Mouse (Mus musculus) midbrain, embryonic 16.5 days (tissue): ENCODE results near the gene Rab3a. TPM values are rescaled to one million over a fixed set of nuclear protein-coding genes. Genes with fewer than 3 reads are reported as not detected.
A peak's percentile ranks its signal among the peaks of the same experiment; 100 is the strongest.

Source experiments
- ATAC-seq: fragments of 200-750 bp; cut with Nextera tagmentation; 2 replicates; pipeline ENCODE4 v1.8.0; 2017; ENCODE audit warnings: moderate TSS enrichment
- H3K27ac ChIP-seq: fragments of 300-500 bp; sonication (generic); 2 replicates; pipeline ENCODE4 v1.5.1; 2014; ENCODE audit warnings: mild to moderate bottlenecking, low read length, mixed read lengths
- H3K27me3 ChIP-seq: fragments of 300-500 bp; sonication (generic); 2 replicates; pipeline ENCODE4 v1.6.1; 2014; ENCODE audit warnings: low read depth, low read length, mixed read lengths; ENCODE audit not compliant: control insufficient read depth, insufficient read depth
- H3K36me3 ChIP-seq: fragments of 300-500 bp; sonication (generic); 2 replicates; pipeline ENCODE4 v1.6.1; 2014; ENCODE audit warnings: mild to moderate bottlenecking, low read length, moderate library complexity, mixed read lengths; ENCODE audit not compliant: control insufficient read depth, insufficient read depth
- H3K4me1 ChIP-seq: fragments of 300-500 bp; sonication (generic); 2 replicates; pipeline ENCODE4 v1.6.1; 2014; ENCODE audit warnings: mild to moderate bottlenecking, low read length, mixed read lengths; ENCODE audit not compliant: control insufficient read depth, insufficient read depth
- H3K4me2 ChIP-seq: fragments of 300-500 bp; sonication (generic); 2 replicates; pipeline ENCODE4 v1.6.1; 2014; ENCODE audit warnings: mild to moderate bottlenecking, low read length, mixed read lengths
- H3K4me3 ChIP-seq: fragments of 300-500 bp; sonication (generic); 2 replicates; pipeline ENCODE4 v1.5.1; 2014; ENCODE audit warnings: low read depth, mild to moderate bottlenecking, low read length, moderate library complexity, mixed read lengths
- H3K9ac ChIP-seq: fragments of 300-500 bp; sonication (generic); 2 replicates; pipeline ENCODE4 v1.6.1; 2014; ENCODE audit warnings: low read depth, low read length, mixed read lengths
- H3K9me3 ChIP-seq: fragments of 300-500 bp; sonication (generic); replicated peaks from 2 replicates; pipeline ENCODE4 v1.6.1; 2014; ENCODE audit warnings: mild to moderate bottlenecking, low read length, mixed read lengths; ENCODE audit not compliant: control insufficient read depth, poor library complexity, severe bottlenecking
- WGBS: fragments of 180-500 bp; shearing (Covaris S2); extraction: QIAGEN DNeasy Blood & Tissue Kit; methylation state at CpG from one replicate; pipeline ENCODE4 v1.1.7; 2014; 5-methylcytosine and 5-hydroxymethylcytosine counted together
- polyA plus RNA-seq: library from polyadenylated mRNA; unstranded; fragments of >200 nt; fragmentation: Nextera tagmentation; extraction: Ambion mirVana; gene quantifications from 2 replicates; pipeline ENCODE4 v1.2.1, GENCODE M21; 2015

Gene Rab3a
- polyA plus RNA-seq, 1 experiment from 2014 or later, result 573 TPM

- Histone ChIP-seq H3K36me3 (peaks cover 18% of the 10 kb centered on the region), H3K9me3 (no peaks in the 10 kb centered on the region), H3K4me2 (peak overlapping the region; percentile 88), H3K27ac (peak overlapping the region; percentile 96; the same call in 1 of the 2 replicates), H3K4me1 (peaks cover 22% of the 10 kb centered on the region), H3K27me3 (no peaks in the 10 kb centered on the region), H3K4me3 (peak overlapping the region; percentile 87), H3K9ac (peak overlapping the region; percentile 88)
- no peak for ATAC-seq
- 87% methylated on average over 24 of the region's 24 CpGs for WGBS
Measured at GRCm38 (mm10) chr8:70755661-70756475, 1.4 kb downstream of the Rab3a start.

DNA sequence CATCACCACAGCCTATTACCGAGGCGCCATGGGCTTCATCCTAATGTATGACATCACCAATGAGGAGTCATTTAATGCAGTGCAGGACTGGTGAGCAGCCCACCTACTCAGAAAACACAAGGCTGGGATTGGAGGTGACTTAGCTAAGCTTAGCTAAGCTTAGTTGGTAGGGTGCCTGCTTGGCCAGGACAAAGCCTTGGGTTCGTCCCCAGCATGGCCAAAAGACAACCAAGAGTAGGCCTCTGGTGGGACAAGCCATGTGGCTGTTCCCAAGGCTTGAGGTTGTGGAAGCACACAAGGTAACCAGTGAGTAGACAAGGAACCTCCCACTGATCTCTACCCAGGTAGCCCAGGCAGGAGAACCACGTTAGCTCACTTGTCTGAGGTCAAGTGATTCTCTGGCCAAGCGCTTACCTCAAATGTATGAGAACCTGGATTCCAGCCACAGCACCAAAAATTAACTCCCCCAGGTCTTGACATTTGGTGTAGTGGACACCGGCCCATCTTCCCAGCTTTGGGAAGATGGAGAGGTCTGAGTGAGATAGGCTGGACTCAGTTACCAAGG, 2.1 kb downstream of the Rab3a start:
- Histone ChIP-seq H3K4me3 (no peak overlapping the region), H3K9me3 (no peaks in the 10 kb centered on the region), H3K27ac (no peak overlapping the region), H3K27me3 (no peaks in the 10 kb centered on the region), H3K9ac (no peak overlapping the region), H3K36me3 (peaks cover 18% of the 10 kb centered on the region), H3K4me2 (no peak overlapping the region), H3K4me1 (peaks cover 26% of the 10 kb centered on the region)
- ATAC-seq, result no peak
- 91% methylated on average over 6 of the region's 6 CpGs for WGBS

DNA sequence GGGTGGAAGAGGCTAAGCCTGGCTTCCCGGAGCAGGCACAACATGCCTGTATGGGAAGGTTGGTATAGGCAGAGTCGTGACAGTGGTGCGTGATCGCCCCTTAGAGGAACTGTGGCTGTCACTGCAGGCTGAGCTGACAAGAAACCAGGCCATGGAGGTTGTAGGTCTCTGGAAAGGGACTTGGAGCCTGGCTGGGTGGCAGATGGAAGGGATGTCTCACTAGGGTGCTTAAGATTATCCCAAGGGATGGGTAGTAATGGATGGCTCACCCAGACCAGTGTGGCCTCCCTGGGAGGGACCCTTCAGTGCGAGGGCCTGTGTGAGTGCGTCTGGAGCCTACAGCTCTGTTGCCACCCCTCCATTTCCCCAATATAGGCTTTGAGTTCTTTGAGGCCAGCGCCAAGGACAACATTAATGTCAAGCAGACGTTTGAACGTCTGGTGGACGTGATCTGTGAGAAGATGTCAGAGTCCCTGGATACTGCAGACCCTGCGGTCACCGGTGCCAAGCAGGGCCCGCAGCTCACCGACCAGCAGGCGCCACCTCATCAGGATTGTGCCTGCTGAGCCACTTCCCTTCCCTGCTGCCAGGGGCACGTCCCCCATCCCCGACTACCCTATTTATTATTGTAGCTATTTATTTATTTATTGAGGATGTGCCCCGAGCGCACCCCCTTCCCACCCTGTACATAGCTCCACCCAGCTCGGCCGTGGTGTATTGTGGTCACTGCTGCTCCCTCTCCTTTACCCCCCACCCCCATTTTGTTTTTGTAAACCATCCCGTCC, 3.2 kb downstream of the Rab3a start:
- WGBS, result 65% methylated on average over 22 of the region's 22 CpGs
- Histone ChIP-seq H3K27me3 (no peaks in the 10 kb centered on the region), H3K27ac (no peak overlapping the region), H3K4me3 (no peak overlapping the region), H3K9ac (no peak overlapping the region), H3K4me1 (peaks cover 26% of the 10 kb centered on the region), H3K36me3 (peaks cover 18% of the 10 kb centered on the region), H3K9me3 (no peaks in the 10 kb centered on the region), H3K4me2 (no peak overlapping the region)
- ATAC-seq, result no peak

- Histone ChIP-seq H3K4me2 (no peak overlapping the region), H3K4me3 (no peak overlapping the region), H3K4me1 (peaks cover 26% of the 10 kb centered on the region), H3K27me3 (no peaks in the 10 kb centered on the region), H3K9ac (no peak overlapping the region), H3K27ac (no peak overlapping the region), H3K36me3 (peaks cover 18% of the 10 kb centered on the region), H3K9me3 (no peaks in the 10 kb centered on the region)
- ATAC-seq, result no peak
- 88% methylated on average over 7 of the region's 7 CpGs for WGBS
Measured at GRCm38 (mm10) chr8:70758308-70758615, 3.8 kb downstream of the Rab3a start.

DNA sequence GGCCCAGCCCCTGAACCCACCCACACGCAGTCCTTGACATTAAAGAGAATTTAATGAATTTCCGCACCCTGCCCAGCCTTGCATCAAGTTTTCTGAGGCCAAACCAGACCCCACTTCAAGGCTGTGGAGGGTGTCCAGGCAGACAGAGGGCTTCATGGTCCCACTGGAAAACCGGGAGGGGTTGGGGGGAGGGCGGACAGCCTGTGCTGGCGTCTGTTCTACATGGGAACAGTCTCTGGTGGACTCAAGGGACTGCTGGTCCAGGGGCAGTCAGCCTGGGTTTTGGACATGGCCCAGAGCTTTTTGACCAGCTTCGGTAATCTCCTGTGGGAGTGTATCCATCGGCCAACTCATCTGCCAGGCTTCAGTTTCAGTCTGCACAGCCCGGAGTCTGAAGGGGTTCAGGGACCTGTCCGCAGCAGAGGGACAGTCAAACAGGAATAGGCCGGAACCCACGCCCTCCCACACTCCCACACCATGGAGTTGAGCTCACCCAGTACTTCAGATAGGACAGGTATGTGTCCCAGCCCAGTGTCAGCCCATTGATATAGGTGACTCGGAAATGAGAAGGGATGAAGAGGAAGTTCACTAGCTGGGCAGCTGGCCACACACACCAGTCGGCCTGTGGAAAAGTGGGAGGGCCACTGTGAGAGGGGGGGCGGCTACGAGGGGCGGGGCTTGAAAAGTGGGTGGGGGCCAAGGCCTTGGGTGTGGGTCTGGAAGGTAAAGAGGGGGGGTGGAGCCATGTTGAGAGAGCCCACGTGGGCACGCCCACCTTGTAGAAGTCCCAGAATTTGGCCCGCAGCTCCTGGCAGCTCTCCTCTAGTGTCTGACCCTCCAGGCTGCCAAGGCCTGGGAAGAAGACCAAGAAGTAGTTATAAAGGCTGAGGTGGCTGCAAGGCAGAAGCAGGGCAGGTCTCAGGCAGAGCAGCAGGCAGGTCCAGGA, 4.4 kb downstream of the Rab3a start:
- Histone ChIP-seq H3K9ac (no peak overlapping the region), H3K4me2 (no peak overlapping the region), H3K27me3 (no peaks in the 10 kb centered on the region), H3K4me3 (no peak overlapping the region), H3K9me3 (no peaks in the 10 kb centered on the region), H3K36me3 (peaks cover 18% of the 10 kb centered on the region), H3K4me1 (peaks cover 26% of the 10 kb centered on the region), H3K27ac (no peak overlapping the region)
- WGBS, result 68% methylated on average over 19 of the region's 19 CpGs
- no peak for ATAC-seq

- H3K4me1 ChIP-seq, result peaks cover 23% of the 10 kb centered on the region
- peaks cover 18% of the 10 kb centered on the region for H3K36me3 ChIP-seq
- under 1% methylated on average over 22 of the region's 22 CpGs for WGBS
- H3K27ac ChIP-seq, result peak overlapping the region; percentile 77
- peak overlapping the region; percentile 71 for H3K4me3 ChIP-seq
- H3K27me3 ChIP-seq, result no peaks in the 10 kb centered on the region
- no peaks in the 10 kb centered on the region for H3K9me3 ChIP-seq
- peak overlapping the region; percentile 76 for H3K9ac ChIP-seq
- no peak for ATAC-seq
- peak overlapping the region; percentile 80 for H3K4me2 ChIP-seq
Measured at GRCm38 (mm10) chr8:70760350-70760749, 5.9 kb downstream of the Rab3a start.

GRCm38 (mm10) chr8:70760775-70761406, 6.4 kb downstream of the Rab3a start, which contains the start of gene Mpv17l2:
Gene Mpv17l2, minus strand, starts transcription at chr8:70760946.
- Histone ChIP-seq H3K9ac (peak within 1 kb of the TSS; percentile 76), H3K4me3 (peak within 1 kb of the TSS; percentile 71), H3K9me3 (no peaks in the 10 kb centered on the region), H3K4me1 (peaks cover 21% of the 10 kb centered on the region), H3K4me2 (peak within 1 kb of the TSS; percentile 80), H3K27ac (peak within 1 kb of the TSS; percentile 82), H3K36me3 (peaks cover 18% of the 10 kb centered on the region), H3K27me3 (no peaks in the 10 kb centered on the region)
- ATAC-seq, result peak; percentile 95
- WGBS, result under 1% methylated on average over 55 of the region's 55 CpGs

- no peak for ATAC-seq
- Histone ChIP-seq H3K9me3 (no peaks in the 10 kb centered on the region), H3K27ac (no peak overlapping the region), H3K4me3 (no peak overlapping the region), H3K4me1 (peaks cover 25% of the 10 kb centered on the region), H3K4me2 (no peak overlapping the region), H3K36me3 (peaks cover 6% of the 10 kb centered on the region; the same call in 1 of the 2 replicates), H3K9ac (no peak overlapping the region), H3K27me3 (no peaks in the 10 kb centered on the region)
- 73% methylated on average over 1 of the region's 1 CpGs for WGBS
Measured at GRCm38 (mm10) chr8:70762118-70762517, 7.6 kb downstream of the Rab3a start.
